Mouse (Mus musculus): ENCODE measurements around the gene Mxi1.

Mxi1 gene

DNA sequence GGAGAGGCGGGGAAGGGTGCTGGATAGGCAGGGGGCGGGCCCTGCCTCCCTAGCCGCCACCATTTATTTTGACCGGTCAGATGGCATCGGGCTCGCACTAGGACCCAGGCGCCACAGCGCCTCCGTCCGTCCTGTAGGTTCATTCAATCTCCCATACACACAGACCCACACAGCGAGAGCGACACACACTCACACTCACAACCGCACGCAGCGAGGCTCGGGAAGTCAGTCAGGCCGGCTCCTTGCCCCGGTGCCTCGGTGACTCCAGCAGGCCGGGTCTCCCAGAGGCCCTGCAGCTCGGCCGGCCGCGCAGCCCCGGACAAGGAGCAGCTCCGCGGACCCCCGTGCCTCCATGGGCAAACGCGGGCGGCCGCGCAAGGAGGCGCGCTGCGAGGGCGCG, at the start of gene Mxi1:
Mxi1 (plus strand) TSS at position 171 of the 400 bp plus-strand sequence.
- DNase-seq, result peak in 1 of 2 experiments; percentile 64

DNA sequence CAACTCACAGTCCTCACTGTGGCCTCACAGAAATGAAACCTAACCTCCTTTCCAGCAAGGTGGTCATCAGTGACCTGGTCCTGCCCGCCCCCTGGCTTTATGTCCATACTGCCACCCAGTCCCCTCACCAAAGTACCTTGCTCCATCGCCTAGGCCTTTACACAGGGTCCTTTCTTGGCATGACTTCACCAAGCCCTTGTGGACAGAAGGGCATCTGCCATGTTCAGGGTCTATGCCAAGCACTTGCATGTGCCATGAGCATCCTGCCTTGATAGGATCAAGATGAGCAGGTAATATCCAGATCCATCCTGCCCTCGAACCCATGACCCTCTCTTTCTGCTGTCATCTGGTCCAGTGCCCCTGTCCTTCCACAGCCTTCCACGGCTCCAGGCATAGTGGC, 49.5 kb upstream of the Mxi1 start:
- DNase-seq, result no peak

DNA sequence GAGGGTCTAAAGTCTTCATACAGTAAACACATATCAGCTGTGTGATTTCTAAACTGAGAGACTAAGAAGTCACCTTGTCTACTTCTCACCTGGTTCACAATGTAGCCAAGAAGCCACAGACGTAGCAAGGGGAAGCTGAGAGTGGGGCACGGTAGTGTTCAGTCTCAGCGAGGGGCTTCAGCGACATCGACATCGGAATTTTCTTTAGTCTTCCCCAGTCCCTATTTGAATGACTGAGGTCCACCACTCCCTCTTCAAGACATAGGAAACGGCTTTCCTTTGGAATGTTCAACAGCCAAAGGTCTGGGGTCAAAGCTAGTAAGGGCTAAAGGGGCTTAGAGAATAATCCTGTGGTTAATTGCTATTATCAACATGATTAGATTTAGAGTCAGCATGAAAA, 48.3 kb upstream of the Mxi1 start:
- DNase-seq, result no peak

DNA sequence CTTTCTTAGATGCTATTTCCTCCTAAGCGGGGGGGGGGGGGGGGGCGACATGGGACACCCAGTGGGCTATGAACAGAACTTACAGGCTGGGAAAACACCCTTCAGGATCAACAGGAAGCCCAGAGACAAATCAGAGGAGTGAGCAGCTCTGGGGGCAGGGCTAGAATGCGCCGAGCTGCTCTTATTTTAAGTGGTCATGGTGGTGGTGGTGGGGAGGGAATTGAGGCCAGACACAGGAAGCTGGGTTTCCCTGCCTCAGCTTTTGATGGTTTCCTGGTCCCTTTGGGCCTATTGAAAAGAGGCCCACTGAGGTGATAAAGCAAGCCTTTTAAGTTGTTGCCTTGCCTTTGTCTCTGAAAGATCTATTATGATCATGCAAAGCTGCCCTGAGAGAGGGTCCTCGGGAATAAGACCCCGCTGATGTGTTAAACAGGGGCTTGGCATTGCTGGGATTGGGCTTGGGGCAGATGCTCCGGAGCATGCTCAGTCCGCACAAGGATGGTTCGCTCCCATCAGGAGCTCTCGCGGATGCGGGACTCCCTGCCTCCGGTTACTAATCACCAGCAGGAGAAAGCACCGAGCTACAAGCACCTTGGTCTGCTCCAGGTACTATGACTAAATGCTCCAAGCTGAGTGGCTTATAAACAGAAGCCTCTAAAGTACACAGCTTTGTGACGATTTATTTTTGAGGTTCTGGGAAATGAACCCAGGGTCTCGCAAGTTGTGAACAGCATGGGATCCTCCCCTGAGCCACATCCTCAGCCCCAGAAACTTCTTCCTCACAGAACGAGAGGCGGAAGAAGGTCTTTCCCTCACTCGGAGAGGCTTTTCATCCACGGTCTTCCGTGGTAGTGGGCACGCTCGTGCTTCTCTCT, 46.2 kb upstream of the Mxi1 start:
- DNase-seq, result no peak

DNA sequence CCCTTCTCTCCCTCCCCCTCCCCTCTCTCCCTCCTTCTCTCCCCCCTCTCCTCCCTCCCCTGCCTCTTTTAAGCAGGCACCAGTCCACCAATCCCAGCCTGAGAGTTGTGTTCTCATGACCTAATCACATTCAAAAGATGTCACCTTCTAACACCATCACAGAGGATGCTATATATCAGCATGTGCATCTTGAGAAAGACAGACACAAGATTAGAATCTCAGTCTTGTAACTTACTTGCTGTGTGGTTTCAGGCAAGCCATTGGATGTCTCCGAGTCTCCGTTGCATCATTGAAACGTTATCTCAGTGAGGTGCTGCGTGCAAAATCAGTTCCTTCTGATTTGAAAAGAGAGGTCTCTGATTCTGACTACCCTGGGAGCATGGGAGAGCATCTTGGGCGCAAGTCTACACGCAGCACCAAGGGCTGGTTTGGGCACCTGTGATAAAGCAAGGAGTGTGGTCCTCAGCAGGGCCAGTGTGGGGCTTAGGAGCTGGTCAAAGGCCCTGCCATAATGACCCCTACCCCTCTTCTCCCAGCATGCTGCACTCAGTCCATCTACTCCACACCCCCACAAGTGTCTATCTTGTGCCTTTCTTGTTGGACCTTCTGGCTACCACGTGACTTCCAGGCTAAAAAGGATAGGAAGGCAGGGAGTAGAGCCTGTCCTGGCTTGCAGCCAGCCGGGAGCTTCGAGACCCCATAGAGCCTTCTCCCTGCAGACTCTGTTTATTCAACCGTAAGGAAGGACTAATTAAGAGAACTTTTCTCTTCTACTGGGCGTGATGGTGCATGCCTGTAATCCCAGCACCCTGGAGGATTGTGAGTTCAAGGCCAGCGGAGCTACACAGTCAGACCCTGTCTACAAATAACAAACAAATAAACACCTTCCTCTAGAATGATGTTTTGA, 45.2 kb upstream of the Mxi1 start:
- no peak for DNase-seq

DNA sequence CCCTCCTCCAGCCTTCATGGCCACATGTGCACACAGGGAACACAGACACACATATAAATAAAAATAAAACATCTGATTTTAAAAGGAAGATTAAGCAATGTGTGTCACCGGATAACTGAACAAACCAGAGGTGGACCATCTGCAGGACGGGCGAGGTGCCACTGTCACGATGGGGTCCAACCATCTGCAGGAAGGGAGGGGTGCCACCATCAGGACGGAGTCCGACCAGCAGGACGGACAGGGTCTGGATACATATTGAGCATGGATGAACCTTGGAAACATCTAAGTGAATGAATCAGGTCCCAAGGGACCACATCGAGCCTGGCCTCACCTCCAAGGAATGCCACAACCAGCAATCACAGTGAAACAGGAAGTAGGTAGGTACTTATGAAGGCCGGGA, 43.0 kb upstream of the Mxi1 start:
- DNase-seq, result no peak

DNA sequence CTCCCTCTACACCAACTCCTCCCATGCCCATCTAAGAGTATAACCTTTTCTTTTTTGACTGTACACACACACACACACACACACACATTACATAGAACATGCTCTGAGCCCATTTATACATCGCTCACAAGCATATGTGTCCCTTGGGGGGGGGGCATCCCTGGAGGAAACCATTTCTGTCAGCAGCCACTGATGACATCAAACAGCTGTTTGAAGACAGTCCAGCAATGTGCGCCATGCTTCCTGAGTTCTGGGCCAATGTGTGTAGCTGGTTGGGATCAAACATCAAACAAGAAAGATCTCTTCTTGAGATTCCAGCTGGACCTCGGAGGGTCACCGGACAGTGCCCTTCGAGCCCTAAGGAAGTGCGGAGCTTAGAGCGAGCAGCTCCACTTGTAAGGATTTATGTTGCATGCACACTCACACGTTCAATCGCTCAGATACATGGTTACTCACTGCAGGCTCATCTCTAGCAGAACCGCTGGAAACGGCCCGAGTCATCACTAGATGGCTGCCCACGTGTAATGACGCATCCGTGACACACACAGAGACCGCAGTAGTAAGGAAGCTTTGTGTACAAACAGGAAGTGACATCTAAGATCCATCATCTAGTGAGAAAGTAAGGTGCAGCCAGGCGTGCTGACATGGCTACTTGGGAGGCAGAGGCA, 37.1 kb upstream of the Mxi1 start:
- no peak for DNase-seq

DNA sequence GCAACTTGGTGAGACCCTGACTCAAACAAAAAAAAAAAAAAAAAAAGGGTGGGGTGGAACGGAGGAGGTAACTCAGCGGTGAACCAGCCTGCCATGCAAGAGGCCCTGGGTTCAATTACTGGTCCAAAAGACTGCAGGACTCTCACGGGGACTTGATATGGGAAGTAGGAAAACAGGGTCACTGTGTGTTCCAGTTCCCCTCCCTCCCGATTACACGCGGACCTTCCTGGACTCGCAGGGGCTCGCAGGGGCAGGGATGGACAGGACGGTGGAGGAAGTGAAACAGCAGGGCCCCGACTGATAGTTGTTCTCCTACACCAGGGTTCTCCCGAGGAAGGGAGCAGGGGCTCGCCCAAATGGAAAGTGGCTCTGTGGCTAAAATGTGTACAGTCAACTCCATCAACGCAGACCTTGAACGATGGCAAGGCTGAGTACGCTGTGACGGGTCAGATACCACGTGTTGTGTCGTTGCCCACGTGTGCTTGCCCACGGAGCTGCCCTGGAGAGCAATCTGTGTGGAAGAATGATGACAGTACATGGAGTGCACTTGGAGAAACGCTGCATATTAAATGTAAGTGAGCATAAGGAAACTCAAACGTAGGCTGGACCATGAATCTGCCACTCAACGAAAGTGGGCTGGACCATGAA, 36.4 kb upstream of the Mxi1 start:
- DNase-seq, result no peak

DNA sequence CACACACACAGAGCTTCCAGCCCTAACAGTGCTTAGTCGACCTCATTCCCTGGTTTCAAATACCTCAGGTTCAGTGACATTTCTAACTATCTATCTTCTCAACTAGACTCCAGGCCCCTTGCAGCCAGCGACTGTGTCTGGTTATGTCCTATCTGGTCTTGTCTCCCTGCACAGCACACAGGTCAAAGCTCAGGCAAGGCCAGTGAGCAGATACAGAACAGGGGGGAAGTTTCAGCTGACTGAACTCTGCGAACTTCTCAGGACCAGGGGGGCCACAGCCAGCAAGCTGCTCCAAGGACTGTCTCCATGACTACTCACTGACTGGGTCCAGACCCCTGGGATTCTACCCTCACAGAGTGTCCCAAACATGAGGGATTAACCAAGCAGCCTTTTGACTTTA, 35.1 kb upstream of the Mxi1 start:
- no peak for DNase-seq

DNA sequence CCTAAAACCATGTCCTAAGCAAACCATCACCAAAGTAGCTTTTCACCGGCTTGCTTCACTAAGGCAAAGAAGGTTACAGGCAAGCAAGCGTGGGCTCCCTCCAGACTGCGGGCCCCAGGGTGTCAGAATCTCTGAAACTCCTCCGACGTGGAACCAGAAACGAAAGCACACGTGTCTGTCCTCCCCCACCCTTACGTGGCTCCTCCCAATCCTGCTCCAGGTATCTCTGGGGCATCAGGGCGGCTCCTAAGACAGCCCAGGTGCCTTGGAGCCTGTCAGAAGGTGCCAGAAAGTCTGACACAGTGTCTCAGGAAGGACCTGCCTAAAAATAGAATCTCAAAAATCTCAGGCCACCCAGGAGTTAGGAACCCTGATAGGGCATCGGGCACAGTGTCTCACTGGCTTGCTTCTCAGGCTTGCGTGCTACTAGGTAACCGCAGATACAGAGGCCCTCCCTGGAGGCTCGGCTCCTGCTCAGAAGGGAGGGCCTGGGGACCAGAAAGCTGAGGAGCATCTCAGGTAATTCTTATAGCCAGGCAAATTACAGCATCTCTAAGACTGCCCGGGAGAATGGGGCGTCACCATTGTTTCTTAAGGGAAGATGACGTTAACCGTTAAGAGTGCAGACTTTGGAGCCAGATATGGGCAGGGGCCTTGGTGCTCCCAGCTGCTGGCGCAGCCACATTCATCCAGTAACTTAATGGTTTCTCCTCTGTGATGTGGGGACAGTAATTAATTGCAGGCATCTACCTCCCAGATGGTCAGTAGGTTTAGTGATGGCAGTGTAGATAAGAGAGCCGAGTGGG, 33.2 kb upstream of the Mxi1 start:
- DNase-seq, result no peak

DNA sequence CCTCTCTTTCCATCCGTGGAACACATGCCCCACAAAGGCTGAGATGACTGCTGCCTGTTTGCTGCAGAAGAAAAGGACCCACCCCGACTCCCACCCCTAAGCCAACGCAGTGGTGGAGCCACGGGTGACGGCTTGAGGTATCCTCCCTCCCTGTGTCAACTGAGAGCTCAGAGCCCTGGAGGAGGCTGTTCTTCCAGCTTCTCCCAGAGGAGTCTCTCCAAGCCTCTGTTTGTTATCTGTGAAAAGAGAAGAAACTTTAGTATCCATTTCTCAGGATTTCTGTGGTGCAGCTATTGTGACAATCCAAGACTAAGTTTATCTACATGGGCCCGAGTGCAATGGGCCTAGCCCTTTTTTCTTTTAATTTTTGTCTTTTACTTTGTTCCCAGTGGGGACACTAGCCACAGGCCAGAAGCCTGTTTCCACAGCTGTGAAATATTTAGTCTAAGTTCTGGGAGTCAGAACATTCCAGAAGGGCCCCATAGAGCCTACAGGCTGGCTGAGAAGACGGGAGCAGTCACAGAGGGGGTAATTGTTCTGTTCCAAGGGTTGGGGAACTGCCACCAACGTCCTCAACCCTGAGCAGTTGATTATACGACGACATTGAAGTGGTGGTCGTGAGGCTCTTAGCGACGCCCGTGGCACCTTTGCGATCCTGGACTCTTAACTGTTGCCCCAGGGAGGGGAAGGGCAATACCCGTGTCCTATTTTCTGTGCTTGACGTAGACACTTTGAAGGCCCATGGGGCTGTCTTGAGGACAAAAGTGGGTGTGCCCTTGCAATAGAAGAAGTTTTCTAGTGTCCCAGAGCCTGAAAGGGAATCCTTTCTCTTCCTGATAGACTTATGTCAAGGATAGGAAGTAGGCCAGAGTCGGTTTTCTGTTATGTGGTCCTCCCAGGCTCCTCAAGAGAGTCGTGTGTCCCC, 31.6 kb upstream of the Mxi1 start:
- DNase-seq, result no peak

DNA sequence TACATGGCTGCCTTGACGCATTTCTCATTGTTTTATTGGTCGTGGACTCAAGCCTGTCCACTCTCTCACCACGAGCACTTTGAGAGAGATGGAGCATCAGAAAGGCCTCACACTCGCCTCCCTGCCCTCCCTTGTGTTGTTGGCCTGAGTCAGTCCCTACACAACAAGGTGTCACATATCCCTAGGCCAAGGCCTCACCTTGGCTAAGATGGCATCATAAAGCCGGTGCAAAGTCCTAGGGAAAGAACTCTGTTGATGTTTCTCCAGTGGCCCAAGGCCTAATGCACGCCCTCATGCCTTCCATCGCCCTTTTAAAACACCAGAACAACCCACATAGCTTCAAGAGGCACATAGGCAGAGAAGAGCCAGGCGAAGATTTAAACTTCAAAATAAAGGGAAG, 30.1 kb upstream of the Mxi1 start:
- DNase-seq, result no peak

DNA sequence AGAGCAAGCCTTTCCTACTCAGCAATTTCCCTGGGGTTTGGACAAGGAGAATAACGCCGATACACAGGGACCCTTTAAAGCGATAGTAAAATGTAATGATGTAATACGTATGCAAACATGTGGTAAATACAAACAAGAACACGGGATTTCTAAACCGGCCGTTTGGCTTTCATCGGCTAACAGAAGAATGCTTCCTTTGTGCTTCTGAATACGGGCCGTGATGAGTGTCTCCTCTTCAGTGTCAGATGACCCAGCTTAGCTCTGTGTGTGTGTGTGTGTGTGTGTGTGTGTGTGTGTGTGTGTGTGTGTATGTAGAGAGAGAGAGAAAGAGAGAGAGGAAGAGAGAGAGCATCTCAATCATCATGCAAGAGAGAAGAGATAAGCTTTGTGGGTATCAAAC, 27.7 kb upstream of the Mxi1 start:
- no peak for DNase-seq

DNA sequence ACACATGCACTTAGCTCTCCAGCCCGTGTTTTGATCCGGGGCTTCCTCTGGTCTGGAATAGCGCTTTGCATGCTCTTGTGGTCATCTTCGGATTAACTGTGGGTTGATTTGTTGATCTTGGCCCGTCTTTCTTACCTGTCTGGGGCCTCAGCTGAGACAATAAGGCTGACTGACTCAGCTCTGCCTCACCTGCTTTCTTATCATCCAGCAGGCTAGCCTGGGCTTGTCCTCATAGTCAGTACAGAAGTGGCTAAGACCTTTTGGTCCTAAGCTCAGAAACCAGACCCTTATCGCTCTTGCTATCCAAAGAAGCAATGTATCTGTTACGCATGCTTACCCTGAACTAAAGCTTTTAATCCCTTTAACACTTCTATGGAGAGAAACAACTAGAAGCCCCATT, 26.6 kb upstream of the Mxi1 start:
- no peak for DNase-seq

DNA sequence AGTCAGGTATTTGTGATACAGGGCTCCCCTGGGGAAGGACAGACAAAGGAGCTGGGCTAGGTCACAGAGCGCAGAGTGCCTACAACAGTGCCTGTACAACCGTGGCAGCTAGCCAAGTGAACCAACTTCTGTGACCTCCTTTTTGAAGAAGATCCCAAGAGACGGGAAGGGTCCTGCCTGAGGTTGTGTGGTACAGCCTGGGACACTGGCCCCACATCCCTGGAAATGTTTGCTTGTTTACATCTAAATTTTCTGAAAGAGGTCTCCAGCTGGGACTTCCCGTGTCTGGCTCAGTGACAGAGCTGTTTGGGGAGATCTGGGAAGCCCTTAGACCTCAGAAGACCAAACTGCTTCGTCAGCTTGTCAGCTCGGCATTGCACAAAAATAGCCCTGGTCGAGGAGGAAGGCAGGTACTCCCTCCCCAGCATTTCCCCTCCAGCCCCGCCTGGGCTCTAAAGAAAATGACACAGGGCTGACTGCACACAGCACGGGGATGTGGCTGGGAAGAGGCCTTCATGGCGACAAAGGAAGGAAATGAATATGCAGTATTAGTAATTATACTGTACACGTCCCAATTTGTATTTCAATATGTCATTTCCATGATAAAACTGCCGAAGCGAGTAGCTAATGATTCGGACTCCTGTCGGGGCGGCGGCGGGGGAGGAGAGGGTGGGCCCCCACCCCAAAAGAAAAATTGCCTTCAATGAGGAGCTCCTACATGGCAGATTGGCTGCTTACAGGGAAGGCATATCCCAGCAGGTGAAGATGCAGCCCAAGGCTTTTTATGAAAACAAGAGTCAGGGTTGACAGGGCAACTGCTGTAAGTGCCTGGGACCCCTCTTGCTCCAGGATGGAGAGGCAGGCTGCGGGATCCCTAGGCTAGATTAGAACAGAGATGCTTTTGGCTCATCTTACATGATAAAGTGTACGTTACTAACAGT, 25.8 kb upstream of the Mxi1 start:
- no peak for DNase-seq

DNA sequence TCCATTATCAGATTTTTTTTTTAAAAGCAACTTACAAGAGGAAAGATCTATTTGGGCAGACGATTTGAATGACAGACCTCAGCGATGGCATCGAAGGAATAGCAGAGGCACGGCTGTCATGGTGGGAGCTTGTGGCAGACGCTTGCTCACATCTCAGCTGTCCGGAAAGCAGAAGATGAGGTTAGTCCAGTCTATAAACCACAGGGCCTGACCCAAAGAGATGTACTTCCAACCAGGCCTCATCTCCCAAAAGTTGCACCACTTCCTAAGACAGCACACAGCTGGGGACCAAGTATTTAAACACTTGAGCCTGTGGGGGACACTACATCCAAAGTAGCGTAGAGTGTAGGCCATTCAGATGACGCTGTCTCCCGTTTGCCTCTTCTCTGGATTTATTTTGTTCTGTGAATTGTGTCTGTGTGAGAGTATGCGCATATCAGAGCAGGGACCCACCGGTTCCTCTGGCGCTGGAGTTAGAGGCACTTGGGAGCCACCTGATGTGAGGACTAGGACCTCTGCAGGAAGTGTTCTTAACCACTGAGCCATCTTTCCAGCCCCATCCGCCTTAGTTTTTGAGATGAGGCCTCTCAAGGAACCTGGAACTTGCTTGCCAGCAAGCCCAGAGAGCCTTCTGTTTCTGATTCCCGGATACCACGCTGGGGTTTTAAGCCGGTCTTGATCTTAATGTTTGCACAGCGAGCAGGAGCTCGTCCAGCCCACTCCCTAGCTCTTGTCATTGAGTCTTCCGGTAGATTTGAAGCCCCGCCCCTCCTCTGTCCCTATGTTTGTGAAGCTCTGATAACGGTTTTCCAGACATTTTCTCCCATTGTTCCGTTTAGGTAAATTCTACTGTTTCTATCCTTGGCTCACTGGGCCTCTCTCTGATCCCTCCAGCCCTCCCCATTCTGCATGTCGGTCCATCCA, 13.7 kb upstream of the Mxi1 start:
- DNase-seq, result no peak

DNA sequence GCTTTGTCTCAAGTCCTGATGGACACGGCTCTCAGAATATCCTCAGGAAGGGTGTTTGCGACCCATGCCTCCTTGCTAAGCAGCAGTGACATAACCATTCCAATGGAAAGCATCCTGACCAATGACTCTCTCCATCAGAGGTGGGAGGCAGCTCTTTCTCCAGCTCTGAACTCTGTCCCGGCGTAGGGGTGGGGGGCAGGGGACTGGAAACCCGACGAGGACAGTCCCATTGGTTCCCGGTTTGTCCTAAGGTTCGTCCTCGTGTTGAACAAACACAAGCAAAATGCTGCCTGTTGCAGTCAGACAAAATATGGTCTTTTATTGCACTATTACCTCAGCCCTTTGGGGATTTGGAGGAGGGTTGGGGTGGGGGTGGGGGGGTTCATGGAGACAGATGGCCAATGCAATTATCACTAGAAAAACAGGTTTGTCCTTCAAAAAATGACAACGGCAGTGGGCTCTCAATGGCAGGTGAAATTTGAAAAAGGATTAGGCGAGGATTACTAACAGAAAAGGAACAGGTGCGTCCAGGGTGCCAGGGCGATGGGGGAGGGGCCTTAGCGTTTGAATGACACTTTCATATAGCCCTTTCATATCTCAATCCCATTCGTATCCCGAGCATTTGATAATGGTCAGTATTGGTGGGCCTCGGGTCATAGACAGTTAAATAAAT, 11.0 kb upstream of the Mxi1 start:
- DNase-seq, result no peak

DNA sequence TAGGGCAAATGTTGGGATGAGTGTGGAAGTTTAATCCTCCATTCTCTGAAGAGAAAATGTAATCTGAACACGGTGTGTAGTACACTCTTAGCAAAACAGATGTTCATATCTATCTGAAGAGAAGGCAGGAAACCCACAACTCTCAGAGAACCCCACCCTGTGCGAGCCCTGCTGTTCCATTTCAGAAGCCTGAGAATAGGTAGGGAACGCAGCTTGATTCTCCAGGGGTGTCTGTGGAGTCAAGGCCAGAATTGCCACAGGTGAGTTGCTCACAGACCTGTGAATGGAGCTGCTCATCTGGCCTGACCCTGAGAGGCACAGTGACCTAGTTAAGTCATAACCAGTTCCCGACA, 10.5 kb upstream of the Mxi1 start:
- DNase-seq, result peak in 1 of 2 experiments; percentile 17

Data from thymus, postnatal 36 days (tissue).